Mouse (Mus musculus) bone marrow macrophage, adult 2 months (primary cell): ENCODE results near the gene Igf2r.

ENCODE experiments used
- CTCF ChIP-seq: IDR thresholded peaks from 2 replicates; pipeline ENCODE4 v1.5.1; 2012; ENCODE audit warnings: low read depth, mild to moderate bottlenecking, low read length, moderate library complexity
- POLR2A ChIP-seq: IDR thresholded peaks from 2 replicates; pipeline ENCODE4 v1.6.1; 2012; ENCODE audit warnings: mild to moderate bottlenecking, low read depth, low read length, borderline replicate concordance

- no peak for TF ChIP-seq CTCF
- TF ChIP-seq POLR2A, result no peak
Measured at GRCm38 (mm10) chr17:12759646-12760074, 9.8 kb downstream of the Igf2r start.
